Mouse (Mus musculus) bone marrow macrophage, adult 2 months (primary cell): ENCODE results near the gene Aldh3a2.

Source experiments
- CTCF ChIP-seq: IDR thresholded peaks from 2 replicates; pipeline ENCODE4 v1.5.1; 2012; ENCODE audit warnings: low read depth, mild to moderate bottlenecking, low read length, moderate library complexity
- POLR2A ChIP-seq: IDR thresholded peaks from 2 replicates; pipeline ENCODE4 v1.6.1; 2012; ENCODE audit warnings: mild to moderate bottlenecking, low read depth, low read length, borderline replicate concordance

- TF ChIP-seq POLR2A = no peak
- no peak for TF ChIP-seq CTCF
Measured at GRCm38 (mm10) chr11:61277937-61278336, 10.7 kb upstream of the Aldh3a2 start.
